Mouse (Mus musculus) gastrocnemius, postnatal 25 days (tissue): Measurements from ENCODE around the gene Them4. TPM values are rescaled to one million over a fixed set of nuclear protein-coding genes. Genes with fewer than 3 reads are reported as not detected.
"Not testable (repeated sequence)": the region's sequence is repeated elsewhere in the genome, so short reads cannot be mapped to it uniquely, and the experiment has no call there.

Source experiments
- DNase-seq: peaks from one replicate; pipeline ENCODE4 v3.0.0; 2022
- long read RNA-seq, 2 experiments: library from polyadenylated mRNA; stranded (forward); transcript quantifications; one replicate each; pipeline ENCODE4 v2.0.0; 2021
- total RNA-seq, 2 experiments: library from RNA; stranded (reverse); gene quantifications; 1 replicate in 1 of 2; 2 replicates in 1 of 2; pipeline ENCODE4 v1.2.3; 2021

Gene Them4
- total RNA-seq = 1 to 10 TPM; 8.1 to 8.2 TPM
- long read RNA-seq, experiment 1, transcript Them4-201 (6 exons, 1,781 nt) = major isoform, 11 of 11 reads
- long read RNA-seq, experiment 1, partial matches to known transcripts = 0 of 11 reads
- long read RNA-seq, experiment 1, other reads (novel, unspliced or antisense) = 0 of 11 reads
- long read RNA-seq, experiment 2, transcript Them4-201 (6 exons, 1,781 nt) = major isoform, 17 of 19 reads
- long read RNA-seq, experiment 2, partial matches to known transcripts = 1 of 19 reads
- long read RNA-seq, experiment 2, other reads (novel, unspliced or antisense) = 1 of 19 reads

- DNase-seq = peak; percentile 95
Observed at GRCm38 (mm10) chr3:94309633-94310363, at the start of gene Them4. TSS of gene Them4 (plus strand) at chr3:94310089.

- DNase-seq = no peak
Observed at GRCm38 (mm10) chr3:94260598-94260997, 49.3 kb upstream of the Them4 start.

GRCm38 (mm10) chr3:94263736-94264135 lies 46.2 kb upstream of the Them4 start, which contains the start of gene Gm4778:
TSS of gene Gm4778 (plus strand) at chr3:94264036.
- not testable (repeated sequence) for DNase-seq

GRCm38 (mm10) chr3:94275991-94276390 lies 33.9 kb upstream of the Them4 start:
- no peak for DNase-seq

- DNase-seq = no peak
Observed at GRCm38 (mm10) chr3:94305457-94305856, 4.4 kb upstream of the Them4 start.

DNA sequence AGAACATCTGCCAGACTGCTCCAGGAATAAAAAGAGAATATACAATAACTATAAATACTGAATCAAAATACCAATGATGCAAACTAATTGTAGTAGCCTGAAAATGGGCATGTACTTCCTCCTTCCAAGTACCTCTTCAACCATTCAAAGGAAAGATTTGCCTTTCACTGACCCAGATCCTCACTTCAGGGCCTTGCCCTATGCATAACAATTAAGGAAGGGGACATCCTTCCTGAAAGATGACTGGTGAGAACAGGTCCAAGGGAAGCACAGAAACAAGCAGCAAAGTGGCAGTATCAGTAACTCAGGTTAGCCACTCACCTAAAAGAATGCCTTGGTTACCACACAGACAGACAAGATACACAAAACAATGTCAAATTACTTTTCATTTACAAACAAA lies 2.9 kb upstream of the Them4 start:
- DNase-seq = no peak

- DNase-seq = no peak
Observed at GRCm38 (mm10) chr3:94310491-94310890, 602 bp downstream of the Them4 start.

DNA sequence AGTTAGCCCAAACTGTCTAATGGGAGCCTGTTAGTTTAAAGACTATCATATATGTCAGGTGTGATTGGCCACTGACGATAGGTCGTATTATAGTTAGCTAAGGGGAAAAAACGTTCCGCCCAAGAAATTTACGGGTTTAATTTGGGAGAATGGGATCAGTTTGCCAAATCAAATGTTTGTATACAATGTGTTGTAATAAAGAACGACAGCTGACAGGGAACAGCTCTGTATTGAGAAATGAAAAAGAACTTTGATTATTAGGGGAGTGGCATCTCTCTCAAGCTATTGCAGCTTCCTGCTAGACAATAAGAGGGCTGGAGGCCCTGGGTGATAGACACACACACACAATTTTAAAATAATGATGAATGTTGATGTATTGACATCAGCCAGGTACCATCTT lies 1.0 kb downstream of the Them4 start:
- DNase-seq = no peak

DNA sequence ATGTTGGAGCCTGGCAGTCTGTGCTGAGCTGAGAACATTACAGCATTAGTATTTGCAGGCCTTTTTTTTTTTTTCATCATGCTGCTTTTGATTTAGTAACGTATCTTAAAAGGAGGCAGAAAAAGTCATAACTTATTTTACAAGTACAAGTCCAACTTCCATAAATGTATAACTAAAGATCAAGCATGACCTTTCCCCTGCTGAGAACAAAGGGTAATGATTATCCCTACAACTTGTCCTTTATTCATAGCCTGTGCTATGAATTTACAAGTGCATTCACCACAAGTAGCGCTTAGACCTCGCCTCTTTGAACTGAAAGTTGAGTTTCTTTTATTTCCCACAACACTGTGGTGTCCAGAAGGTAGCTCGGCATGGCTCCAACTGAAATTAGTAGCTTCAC lies 1.5 kb downstream of the Them4 start:
- no peak for DNase-seq

GRCm38 (mm10) chr3:94328681-94329080 lies 18.8 kb downstream of the Them4 start:
- DNase-seq = no peak

- no peak for DNase-seq
Observed at GRCm38 (mm10) chr3:94334442-94334841, 24.6 kb downstream of the Them4 start.

DNA sequence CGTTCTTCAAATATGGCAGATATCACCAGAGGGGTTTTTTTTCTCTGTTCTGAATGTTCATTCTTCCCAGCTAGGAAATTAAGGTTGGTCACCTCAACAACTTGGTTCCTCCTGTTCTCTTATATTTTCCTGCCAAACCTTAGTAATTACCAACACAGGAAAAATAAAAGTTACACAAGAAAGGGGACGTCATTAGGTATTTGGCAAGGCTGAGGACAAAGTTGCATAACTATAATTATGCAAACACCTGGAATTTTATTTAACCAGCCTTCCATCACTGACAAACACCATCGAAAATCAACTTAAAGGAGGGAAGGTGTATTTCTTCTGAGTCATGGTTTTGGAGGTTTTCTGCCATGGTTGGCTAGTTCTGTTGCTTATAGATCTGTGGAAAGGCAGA lies 28.6 kb downstream of the Them4 start:
- DNase-seq = no peak

DNA sequence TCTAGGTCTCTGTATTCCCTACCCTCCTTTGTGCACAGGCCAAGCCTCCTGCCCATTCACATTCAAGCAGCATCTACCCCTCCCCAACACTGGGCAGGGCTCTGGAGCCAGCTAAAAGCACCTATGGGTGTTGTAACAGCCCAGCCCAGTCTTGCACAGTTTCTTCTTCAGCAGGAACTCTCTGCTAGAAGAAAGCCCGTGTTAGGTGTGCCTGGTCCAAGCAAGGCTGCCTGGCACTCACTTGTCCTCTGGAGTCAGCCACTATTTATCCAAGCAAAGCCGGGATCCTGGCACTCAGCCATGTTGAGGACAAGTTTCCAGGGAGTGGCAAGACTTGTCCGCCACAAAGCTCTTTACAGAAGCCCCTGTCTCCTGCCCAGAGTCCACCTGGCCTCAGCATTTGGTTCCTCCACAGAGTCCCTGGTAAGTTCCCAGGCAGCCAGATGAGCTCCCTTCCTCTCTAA lies 32.1 kb downstream of the Them4 start, which contains the start of gene Them5:
Gene Them5, plus strand, starts transcription at position 141 of the 464 bp plus-strand sequence.
- no peak for DNase-seq

DNA sequence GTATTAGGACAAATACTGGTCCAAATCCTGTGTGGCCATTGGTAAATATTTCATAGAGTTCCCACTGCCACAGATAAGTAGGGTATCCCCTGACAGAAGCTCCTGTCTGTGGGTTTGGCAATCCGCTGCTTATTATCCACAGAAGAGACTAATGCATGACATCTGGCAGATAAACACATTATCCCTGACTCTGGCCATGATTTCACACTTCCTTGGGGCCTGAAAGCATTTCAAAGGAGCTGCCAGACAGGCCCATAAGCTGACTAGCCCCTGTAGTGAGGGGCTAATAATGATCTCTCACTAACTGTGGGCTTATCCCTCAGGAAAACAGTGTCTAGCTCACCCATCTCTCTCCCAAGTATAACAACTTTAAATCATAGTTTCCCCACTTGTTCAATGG lies 32.7 kb downstream of the Them4 start:
- DNase-seq = no peak

- DNase-seq = no peak
Observed at GRCm38 (mm10) chr3:94344182-94344581, 34.3 kb downstream of the Them4 start.

- no peak for DNase-seq
Observed at GRCm38 (mm10) chr3:94344897-94345296, 35.0 kb downstream of the Them4 start.

GRCm38 (mm10) chr3:94348146-94348545 lies 38.3 kb downstream of the Them4 start:
- DNase-seq = no peak

DNA sequence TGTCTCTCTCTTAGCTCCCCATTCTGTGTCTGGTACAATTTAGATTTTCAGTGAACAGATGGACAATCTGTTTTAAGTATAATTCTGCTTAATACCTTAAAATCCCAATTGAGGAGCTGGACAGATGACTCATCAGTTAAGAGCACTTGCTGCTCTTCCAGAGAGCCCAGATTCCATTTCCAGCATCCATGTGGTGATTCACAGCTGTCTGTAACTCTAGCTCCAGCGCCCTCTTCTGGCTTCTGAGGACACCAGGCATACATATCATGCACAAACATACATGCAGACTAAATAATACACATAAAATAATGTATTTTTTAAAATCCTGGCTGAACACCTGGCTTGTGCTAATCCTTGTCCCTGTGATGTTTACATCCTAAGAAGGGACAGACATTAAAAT lies 50.9 kb downstream of the Them4 start:
- no peak for DNase-seq

DNA sequence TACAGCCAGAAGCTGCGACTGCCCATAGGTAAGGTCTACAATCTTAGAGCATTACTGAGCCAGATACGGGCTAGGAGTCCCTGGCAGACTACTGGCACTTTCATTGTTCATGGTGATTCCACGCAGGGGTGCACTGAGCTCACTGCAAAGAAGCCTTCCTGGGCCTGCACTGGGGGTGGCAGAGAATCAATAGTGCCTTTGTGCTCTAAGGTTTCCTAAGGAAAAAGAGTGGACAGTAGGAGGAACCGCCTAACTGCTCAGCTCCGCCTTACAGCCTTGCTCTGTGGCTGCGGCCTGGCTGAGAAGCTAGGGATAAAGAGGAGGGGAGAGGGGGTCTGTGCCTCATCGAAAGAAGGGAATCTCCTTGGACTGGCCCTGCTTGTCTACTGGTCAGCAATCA lies 52.2 kb downstream of the Them4 start, which contains the start of gene C2cd4d:
Gene C2cd4d, plus strand, starts transcription at position 301 of the 400 bp plus-strand sequence.
- DNase-seq = no peak

- DNase-seq = peak; percentile 54
Observed at GRCm38 (mm10) chr3:94363291-94364153, 53.6 kb downstream of the Them4 start.

DNA sequence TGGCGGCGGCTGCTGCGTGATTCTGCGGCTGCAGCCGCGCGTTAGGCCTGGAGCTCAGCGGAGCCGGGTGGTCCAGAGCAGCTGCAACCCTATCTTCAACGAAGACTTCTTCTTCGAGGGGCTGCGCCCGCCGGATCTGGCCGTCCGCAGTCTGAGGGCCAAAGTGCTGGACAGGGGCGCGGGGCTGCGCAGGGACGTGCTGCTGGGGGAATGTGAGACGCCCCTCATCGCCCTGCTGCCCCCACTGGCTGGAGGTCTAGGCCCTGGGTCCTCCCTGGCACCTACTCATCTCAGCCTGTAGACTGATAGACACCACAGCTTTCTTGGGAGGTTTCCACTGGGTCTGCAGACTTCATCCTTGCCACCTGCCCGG lies 54.3 kb downstream of the Them4 start:
- no peak for DNase-seq

DNA sequence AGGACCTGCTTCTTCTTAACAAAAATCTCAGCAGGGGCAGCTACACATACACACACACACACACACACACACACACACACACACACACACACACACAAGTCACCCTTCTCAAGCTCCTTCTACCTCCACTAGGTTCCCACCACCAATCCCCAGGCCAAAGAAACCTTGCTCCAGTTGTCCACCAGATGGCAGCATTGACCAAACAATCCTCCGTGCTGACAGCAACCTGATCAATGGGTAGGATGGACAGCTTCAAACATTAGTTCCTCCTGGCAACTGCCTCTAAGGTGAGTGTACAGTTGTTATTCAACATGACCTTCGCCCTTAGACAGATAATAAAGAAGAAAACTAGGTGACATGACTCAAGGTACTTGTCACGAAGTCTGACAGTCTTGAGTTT lies 56.9 kb downstream of the Them4 start:
- DNase-seq = peak; percentile 48

DNA sequence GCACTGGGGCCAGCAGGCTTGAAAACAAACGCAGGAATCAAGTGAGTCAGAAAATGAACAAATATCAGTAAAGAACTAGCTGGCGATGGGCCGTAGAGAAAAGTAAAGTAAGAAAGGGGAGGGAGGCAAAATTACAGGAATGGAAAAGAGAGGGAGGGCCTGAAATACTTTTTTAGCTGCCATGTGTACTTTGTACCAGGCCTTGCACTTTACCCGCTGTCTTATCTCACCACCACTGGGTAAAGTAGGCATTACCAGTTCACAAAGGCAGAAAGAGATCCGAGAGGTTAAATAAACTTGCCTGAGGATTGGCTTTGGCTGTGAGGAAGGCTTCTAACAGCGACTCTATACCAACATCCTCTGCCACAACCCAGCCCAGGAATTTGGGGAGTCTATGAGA lies 57.6 kb downstream of the Them4 start:
- no peak for DNase-seq
